Mouse (Mus musculus) layer of hippocampus, adult 11-12 months (tissue): Measurements from ENCODE around the gene Evi5.
A peak's percentile ranks its signal among the peaks of the same experiment; 100 is the strongest.

ENCODE experiments used
- DNase-seq: peaks from one replicate; pipeline ENCODE4 v3.0.0; 2022; ENCODE audit warnings: low spot score

Evi5 gene

DNA sequence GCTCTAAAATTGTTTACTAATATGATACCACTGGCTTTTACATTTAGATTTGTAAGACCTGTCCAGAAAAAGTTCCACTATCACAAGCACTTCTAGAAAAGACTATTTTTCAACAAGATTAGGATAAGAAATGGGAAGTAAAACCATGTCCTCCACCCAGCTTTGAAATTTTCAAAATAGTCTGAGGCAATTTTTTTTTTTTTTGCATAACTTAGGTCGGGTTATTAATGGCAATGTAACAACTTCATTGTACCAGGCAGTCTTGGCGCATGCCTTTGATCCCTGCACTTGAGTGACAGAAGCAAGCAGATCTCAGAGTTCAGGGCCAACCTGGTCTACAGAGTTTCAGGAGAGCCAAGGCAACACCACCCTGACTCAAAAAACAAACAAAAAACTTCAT lies 5.2 kb downstream of the Evi5 start:
- DNase-seq = no peak

DNA sequence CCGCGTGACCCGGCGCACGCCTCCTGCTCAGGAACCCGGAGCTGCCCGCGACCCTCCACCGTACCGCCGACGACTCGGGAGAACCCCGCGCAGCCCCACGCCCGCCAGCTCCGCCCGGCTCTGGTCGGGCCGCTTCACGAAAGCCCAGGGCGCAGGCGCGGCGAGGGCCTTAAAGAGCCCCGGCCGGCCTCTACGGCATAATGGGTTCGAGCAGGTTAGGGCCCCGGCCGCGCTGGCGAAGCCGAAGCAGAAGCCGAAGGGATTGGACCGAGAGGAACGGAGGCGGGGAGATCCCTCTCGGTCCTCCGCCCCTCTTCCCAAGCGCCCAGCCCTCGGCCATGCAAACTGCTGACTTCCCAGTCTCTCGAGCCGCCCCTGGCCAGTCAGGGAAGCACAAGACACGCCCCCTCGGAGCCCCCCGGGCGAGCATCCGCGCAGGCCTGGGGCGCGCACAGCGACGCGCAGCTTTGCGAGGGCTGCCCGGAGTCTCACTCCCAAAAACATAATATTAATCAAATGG lies 5.9 kb downstream of the Evi5 start:
- peak; percentile 88 for DNase-seq

DNA sequence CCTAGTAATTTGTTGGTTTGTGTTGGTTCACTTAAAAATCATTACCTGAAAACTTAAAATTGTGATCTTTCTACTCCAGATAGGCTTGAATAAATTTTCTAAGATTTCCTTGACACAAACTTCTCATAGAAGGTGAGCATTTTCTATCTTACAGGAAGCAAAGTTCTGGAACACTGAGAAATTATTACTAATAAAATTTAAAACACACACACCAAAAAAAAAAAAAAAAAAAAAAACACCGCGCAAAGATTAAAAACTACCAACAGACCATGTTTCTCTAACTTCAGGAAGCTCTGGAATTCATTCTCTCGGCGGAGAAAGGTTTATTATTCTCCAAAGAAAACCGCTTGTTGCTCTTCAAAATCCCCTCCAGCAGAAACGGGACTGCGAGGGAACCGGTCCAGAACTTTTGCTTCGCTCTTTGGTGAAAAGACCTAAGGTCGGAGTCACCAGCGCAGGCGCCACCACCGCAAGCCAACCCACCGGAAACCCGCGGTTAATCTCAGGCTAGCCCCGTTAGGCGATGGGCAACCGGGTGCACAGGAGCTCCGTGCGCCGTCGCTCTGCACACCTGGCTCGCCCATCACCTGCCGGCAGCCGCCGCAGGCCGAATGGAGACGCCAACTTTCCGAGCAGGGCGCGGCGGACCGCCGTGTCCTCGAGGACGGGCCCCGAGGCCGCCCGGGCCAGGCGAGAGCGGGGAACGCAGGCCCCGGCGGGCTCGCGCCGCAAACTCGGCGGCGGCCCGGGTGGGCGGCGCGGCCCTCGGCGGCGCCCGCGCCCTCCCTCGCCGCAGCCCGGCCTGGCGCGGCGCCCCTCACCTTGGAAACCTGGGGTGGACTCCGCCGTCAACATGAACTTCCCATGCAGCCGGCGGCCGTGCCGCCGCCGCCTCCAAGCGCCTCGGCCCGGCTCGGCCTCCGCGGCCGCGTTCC lies 6.7 kb downstream of the Evi5 start:
- DNase-seq = peak; percentile 17

DNA sequence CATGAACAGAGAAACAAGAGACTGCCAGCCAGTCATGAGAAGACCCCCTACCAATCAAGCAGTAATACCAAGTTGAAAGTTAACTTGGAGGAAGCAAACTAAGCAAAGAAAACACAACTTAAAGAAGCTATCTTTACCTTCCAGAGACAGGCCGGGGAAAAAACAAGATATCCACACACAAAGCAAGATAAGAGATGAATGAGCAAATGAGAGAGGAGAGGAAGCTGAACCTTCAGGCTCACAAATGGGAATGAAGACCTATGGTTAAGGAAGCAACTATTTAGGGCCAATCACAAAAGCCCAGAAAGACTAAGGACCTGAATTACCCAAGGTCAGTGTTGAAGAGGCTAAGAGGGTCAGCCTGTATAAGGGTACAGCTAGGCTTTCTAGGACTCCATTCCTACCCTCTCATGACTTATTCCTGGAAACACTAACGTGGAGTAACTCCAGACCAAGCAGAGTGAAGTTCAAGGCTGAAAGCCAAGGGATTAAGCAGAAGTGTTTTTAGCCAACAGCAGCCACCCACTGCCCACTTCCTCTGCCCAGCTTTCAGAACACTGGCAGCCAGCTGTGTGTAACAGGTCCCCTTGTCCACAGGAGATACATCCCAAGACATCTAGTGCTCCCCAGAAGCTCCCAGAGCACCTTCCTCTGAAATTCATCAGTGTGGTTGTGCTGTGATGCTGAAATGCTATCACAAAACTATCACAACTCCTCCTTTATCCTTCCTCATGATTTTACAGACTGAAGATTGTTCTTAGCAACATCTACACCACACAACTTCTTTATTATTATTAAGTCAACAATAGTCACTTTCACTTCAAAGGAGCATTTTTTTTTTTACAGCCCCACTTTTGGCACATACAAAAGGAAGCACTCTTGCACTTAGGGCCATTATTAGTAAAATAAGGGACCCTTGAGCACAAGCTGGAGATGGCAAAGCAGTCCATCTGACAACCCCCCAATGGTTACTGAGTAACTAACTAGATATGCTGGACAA lies 8.5 kb downstream of the Evi5 start:
- no peak for DNase-seq

DNA sequence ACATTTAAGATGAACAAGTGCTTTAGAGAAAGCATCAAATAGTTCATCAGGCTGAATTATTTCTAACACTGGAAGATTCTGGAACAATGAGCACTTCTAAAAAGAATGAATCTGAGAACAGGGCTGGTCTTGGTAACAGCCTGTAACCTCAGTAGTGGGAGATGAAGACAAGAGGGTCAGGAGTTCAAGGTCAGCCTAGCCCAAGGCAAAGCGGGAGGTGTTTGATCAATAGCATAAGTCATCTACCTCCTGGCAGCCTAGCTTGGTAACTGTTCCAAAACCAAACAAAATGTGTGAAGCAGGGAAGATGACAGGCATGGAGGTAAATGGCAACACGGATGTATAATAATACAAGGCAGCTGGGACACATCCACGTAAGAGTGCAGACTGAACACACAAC lies 10.9 kb downstream of the Evi5 start:
- DNase-seq = no peak

DNA sequence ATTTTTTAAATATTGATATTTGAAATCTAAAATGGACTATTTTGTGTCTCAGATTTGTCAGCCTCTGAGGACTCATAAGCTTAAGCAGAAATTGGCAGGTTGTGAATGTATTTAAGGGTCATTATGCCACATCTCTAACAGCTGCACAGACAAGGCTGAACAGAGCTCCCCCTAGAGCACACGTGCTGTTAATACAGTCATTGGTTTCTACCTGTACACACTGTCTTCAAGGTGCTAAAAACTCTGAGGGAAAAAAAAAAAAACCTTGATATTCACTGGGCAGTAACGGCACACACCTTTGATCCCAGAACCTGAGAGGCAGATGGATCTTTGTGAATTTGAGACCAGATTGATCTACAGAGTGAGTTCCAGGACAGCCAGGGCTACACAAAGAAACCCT lies 15.9 kb downstream of the Evi5 start:
- DNase-seq = no peak

DNA sequence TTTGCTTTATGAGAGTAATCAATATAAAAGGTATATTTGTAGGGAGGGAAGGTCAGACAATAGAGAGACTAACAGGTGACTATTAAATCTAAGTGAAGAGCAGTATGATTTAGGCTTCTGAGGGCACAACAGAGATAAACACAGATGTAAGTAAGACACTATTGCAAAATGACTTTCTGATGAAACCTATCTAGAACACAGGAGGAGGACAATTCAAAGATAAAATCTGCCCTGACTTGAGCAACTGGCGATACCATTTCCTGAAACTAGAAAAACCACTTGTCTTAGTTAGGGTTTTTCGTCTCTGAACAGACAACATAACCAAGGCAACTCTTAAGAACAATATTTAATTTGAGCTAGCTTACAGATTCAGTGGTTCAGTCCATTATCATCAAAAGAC lies 19.4 kb downstream of the Evi5 start:
- no peak for DNase-seq

DNA sequence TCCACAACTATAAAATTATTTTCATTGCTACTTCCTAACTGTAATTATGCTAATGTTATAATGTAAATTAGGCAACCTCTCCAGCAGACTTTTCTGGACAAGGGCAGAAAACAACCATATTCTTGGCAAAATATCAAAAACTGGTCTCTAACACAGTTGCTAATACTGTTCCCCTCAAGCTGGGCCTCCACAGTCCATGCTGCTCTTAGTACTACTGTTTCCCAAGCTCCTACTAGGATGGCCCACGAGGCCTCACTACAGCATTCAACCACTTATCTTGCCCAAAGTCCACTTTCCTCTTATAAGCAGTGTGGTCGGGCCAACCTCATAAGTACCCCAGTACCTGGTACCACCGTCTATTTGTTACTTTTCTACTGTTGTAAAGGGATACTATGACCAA lies 20.4 kb downstream of the Evi5 start:
- no peak for DNase-seq

DNA sequence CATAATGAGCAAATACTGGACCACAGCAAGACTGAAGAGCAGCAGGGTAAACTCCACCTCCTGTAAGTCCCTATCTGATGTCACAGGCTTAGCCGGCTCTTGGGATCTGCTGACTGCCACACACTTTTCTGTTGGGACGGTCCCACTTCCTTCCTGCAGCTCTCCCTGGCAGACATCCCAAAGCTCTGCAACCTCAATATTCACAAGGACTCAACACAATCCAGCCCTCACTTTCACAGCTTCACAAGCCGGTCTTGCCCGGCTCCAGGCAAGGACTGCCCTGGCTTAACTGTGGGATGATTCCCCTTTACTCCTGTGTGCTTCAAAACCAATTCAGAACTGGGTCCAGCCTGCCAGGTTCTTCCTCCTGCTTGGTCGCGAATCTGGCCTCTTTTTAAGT lies 21.1 kb downstream of the Evi5 start:
- no peak for DNase-seq

DNA sequence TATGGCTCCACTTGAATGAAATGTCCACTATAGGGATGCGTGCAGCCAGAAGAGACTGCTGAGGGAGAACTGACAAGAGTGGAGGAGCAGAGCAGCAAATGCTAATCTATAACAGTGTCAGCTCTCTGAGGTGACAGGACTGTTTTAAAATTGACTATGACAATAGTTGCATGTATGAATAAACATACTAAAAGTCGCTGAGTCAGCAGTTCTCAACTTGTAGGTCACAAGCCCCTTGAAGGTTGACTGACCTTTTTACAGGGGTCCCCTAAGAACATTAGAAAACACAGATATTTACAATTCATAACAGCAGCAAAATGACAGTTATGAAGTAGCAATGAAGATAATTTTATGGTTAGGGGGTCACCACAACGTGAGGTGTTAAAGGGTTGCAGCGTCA lies 25.9 kb downstream of the Evi5 start:
- DNase-seq = no peak

DNA sequence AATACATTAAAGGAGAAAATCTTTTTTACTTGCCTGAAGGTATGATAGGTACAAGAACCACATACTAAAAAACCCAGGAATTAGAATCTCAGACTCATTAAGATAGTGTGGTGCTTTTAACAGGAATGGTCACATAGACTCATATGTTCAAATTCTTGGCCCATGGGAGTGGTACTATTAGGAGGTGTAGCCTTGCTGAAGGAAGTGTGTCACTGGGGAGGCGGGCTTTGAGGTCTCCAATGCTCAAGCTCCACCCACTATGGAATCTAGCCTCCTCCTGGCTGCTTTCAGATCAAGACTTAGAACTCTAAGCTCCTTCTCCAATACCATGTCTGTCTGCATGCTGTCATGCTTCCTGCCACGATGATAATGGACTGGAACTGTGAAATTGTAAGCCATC lies 27.1 kb downstream of the Evi5 start:
- no peak for DNase-seq

DNA sequence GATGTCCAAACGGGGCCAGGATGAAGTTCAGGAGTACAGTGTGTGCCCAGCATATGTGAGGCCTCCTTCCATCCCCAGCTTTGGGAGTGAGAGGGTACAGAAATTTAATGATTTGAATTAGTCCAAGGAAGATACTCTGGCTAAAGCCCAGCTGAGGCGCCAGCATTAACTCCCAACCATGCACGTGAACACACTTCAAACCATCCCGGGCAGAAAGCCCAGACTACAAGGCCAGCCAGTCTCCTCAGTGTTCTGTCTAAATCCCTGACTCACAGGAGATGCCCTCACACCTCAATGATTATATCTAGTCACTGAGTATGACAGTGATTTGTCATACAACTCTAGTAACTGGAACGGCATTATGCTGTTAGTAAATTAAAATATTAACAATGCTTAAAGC lies 27.6 kb downstream of the Evi5 start:
- no peak for DNase-seq

DNA sequence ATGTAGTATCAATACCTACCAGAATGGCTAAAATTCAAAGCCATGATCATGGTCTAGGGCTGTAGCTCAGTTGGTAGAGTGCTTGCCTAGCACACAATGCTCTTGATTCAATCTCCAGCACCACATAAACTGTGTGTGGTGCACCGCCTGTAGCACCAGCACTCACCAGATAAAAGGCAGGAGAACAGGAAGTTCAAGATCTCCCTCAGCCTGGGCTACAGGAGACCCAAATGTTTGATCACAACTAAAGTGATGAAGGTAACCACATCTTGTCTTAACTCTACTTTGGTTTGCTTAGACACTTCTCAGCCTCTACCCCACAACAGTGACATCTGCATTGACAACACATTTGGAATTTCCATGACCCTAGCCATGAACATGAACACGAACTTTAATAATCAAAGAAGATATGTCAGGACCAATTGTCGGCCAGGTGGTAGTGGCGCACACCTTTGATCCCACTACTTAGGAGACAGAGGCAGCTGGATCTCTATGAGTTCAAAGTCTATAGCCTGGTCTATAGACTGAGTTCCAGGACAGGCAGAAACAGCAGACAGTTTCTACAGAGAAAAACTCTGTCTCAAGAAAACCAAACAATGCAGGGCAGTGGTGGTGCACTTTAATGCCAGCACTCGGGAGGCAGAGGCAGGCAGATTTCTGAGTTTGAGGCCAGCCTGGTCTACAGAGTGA lies 34.2 kb downstream of the Evi5 start:
- DNase-seq = no peak

DNA sequence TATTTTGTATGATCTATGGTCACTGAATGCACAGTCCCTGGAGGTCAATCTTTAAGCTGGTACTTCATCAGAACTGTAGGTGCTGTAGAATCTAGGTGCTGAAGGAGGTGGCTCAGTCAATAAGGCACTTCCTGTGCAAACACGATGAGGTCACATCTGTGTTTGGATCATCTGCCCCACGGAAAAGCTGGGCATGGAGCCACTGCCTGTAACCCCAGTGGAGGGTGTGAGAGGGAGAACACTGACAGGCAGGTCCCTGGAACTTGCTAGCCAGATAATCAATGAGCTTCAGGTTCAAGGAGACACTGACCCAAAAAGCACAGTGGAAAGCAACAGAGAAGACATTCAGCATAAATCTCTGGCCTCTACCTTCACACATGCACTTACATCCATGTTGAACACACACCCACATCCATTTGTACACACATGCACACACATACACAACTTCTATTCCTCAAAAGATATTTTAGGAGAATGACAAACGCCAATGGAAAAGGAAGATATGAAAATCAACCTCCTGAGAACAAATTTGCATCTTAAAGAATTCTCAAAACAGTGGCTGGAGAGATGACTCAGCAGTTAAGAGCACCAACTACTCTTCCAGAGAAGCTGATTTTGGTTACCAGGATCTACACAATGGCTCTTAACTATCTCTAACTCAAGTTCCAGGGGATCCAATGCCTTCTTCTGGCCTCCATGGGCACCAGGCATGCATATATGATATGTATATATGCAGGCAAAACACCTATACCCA lies 35.8 kb downstream of the Evi5 start:
- DNase-seq = no peak

DNA sequence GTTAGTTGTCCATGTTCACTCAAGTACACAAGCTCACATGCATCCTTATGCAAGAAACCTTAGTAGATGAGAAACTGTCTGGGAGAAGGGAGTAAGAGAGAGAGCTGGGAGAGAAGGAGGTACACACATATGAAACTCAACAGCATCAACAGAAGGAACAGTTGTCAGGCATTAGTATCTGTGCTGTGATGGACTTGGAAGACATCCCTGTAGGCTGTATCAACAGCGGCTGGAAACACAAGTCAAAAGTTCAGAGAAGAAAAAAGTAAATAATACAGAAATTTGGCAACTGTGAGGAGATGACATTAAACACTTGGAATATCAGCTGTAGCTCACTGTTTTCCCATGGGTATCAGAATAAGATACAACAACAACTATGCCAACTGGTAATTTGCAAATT lies 40.6 kb downstream of the Evi5 start:
- DNase-seq = no peak

DNA sequence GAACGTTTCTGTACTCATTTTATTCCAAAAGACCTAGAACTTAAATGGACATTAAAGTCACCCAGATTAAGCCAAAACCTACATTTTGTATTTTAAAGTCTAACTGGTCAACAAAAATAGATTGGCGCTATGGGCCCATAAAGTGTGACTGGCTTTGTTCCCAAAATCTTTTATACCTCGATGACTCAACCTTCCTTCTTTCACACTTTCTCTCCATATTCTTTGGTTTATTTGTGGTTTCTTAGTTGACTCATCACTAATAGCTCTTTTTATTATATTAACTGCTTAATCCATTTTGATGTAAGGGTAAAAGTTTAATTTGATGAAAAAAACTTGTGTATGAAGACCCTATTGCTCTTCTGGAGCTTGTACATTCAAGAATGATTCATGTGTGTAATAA lies 43.6 kb downstream of the Evi5 start:
- DNase-seq = no peak

DNA sequence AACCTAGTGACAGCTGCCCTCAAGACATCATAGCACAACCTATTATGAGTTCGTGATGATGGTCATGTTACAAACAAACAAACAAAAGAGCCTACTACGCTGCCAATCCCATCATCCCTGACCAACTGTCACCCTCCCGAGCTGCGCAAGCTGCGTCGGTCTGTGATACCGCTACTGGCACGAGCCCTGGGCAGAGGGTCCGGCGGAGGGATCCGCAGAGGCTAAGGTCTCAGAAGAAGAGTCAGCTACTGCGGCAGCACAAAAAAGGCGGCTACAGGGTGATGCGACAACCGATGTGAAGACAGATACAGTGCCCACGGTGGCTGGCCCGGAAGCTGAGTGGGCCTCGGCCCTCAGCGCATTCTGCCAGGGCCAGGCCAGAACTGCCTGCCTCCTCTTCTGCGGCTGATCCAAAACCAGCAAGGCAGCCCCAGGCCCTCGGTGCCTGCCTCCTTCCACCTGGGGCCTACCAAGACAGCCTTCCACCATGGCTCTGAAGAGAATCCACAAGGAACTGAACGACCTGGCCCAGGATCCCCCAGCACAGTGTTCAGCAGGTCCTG lies 44.8 kb downstream of the Evi5 start, which contains the start of gene Ube2d2b:
Ube2d2b (plus strand) TSS at position 102 of the 563 bp plus-strand sequence.
- no peak for DNase-seq

DNA sequence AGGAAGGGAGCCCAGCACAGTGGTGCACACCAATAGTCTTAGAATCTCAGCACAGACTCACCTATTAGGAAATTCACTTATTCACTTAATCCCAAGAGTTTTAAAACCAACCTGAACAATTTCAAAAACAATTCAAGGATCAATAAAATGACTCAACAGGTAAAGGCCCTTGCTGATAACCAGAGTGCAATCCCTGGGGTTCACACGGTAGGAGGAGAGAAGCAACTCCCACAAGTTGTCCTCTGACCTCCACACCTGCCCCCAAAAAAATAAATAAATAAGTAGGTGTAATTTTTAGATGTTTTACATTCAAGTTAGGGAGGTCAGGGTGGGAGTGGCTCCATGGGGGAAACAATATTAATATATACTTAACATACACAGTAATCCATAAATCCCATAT lies 52.4 kb downstream of the Evi5 start:
- DNase-seq = no peak

DNA sequence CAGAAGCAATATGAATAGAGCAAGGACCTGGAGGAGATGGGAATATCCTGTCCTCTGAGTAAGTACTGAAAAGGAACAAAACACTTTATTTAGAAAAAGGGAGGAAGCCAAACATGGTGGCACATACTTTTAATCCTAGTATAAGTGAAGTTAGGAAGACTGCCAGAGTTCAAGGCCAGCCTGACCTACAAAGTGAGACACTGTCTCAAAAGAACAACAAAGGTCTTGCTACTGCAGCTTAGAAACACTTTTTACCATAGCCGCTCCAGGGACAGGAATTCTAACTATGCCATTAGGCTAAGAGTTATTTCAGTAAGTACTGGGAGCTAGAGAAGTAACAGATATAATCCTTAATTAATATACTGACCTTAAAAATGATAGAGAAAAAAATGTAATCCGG lies 60.3 kb downstream of the Evi5 start:
- DNase-seq = no peak

DNA sequence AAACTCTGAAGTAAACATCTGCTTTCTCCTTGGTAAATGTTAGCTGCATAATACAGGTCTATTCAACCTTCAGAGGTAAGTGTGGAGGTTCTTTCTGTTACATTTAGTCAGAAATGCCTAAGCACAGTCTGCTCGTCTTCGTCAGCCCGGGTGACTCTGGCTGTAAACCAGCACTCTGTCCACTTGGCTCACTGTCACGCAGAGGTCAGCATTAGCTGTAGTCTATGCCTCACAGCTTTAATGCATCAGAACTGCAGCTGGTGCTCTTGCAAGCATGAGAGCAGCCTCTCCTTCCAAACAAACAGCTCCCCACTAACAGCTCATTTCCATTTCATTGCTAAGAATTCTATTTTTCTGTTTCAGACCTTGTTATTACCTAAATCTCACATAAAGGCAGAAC lies 67.4 kb downstream of the Evi5 start:
- DNase-seq = no peak

DNA sequence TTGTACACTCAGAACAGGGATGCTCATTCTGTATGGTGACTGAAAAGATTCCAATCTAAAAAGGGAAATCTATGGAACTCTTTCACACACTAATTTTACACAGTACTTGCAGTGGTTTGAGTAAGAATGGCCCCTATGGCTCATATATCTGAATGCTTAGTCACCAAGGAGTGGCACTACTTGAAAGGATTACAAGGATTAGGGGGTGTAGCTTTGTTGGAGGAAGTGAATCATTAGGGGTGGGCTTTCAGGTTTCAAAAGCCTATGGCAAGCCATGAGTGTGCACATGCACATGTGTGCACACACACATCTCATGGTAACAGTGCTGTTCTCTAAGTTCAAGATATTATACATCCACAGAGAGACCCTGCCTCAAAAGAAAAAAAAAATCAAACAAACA lies 72.3 kb downstream of the Evi5 start:
- no peak for DNase-seq
